Mouse (Mus musculus) heart, adult 18-20 months (tissue): ENCODE data around the gene Ksr2. TPM values are rescaled to one million over a fixed set of nuclear protein-coding genes. Genes with fewer than 3 reads are reported as not detected.

Experiments
- DNase-seq, 2 experiments: peaks; one replicate each; pipeline ENCODE4 v3.0.0; 2021 to 2022; ENCODE audit warnings: mixed read lengths in 1 of 2
- total RNA-seq, 2 experiments: library from RNA; stranded (reverse); gene quantifications; 2 replicates each; pipeline ENCODE4 v1.2.3; 2021

Gene Ksr2
- total RNA-seq, 2 experiments from 2014 or later, result 0.07 to 0.10 TPM

DNA sequence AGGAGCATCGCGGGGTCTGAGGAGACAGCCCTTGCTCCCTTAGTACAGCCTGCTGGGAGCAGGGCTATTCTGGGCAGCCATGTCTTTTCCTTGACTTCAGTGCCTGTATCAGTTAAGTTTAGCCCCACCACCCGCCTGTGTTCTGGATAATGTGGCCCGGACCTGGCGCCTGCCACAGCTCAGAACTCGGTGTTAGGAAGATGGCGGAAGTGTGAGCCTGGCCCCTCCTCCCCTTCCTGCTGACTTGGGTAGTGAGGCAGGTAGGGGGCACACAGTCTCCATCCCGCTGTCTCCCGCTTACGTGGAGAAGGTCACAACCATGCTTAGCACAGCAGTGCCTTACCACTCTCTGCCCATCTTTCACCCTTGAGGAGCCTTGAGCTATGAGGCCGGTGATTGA is 68.2 kb downstream of the Ksr2 start:
- DNase-seq, result no peak

DNA sequence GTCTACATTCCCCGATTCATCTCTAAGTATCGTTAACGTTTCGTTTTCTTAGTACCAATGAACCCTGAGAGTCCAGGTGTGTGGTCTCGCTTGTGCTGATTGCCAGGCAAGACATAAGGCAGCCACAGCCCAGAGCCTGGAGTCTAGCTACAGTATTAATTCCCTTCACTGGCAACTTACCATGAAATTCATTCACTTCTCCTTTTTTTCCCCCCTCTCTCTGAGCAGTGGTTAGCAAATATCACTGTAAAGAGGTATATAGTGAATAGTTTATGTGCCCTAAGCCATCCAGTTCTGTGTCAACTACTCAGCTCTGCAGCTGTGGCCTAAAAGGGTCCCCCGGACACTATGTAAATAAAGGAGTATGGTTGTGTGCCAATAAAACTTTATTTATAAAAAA is 71.6 kb downstream of the Ksr2 start:
- no peak for DNase-seq

DNA sequence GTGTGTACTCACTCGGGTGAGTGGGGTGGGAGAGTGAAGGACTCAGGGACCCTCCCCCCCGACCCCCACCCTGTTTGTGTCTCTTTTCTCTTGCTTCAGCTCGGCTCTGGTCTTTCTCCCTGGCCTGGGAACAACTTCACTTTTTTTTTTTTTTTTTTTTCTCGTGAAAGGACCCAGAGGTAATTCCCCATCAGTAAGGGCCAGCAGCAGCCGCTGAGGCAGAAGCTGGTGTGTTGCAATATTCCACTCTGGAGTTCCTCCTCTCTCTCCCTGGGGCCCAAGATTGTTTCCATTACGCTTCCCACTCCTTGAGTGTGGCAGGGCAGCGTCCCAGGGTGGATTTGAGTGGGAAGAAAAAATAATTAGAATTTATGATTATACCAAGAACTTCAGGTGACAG is 72.3 kb downstream of the Ksr2 start:
- DNase-seq, result no peak

DNA sequence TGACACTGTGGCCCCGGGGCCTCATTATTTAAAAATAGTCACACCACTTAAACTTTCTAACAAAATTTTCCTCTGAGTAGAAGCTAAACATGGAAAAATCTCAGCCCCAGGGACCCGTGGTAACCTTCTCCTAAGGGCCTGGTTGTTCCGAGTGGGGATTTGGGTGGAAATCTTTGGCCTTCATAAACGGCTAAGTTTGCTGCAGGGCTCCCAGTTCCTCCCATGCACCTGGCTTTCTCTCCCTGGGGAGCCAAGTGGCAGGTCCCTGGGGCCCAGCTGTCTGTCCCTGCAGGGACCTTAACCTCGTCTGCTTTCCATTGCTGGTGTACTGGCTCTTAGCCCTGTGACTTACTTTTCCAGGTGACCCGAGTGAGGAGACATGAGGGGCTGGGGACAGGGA is 74.4 kb downstream of the Ksr2 start:
- no peak for DNase-seq

GRCm38 (mm10) chr5:117488670-117489325 is 75.0 kb downstream of the Ksr2 start:
- DNase-seq, result no peak

GRCm38 (mm10) chr5:117492933-117493863 is 79.4 kb downstream of the Ksr2 start:
- no peak for DNase-seq

GRCm38 (mm10) chr5:117493947-117494346 is 80.1 kb downstream of the Ksr2 start:
- peak; percentile 21 to 61 for DNase-seq

DNA sequence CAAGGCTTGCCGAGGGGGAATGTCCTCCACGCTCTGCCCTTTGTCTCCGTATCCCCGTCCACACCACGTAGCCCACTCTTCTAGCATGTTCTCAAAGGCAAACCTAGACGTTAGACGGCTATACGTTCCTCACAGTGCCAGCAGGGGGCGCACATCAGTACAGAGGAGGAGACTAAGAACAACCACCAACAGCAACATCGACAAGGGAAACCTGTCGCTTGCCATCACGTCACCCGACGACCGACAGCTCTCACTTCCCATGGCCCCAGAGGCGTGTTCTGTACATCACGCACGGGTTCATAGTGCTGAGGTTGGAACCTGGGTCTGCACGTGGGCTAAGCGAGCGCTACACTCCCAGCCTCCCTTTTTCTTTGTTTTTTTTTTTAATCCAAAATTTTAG is 83.3 kb downstream of the Ksr2 start:
- peak in 1 of 2 experiments; percentile 19 for DNase-seq

DNA sequence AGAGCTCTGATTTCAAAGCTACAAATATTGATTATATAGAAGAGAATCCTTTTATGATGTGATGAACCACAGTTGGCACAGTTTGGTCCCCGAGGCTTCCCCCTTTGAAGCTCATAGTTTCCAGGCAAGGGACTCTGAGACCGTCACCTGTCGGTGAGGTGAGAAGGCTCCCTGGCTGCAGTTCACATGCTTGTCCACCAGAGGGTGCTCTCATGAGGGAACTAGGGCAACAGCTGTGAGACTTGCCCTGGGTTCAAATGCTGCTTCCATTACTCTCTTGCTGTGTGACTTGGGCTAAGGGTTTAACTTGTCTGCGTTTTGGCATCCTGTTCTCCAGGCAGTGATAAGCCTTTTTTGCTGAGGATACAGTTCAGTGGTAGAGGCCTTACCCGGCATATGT is 88.8 kb downstream of the Ksr2 start:
- peak in 1 of 2 experiments; percentile 15 for DNase-seq

DNA sequence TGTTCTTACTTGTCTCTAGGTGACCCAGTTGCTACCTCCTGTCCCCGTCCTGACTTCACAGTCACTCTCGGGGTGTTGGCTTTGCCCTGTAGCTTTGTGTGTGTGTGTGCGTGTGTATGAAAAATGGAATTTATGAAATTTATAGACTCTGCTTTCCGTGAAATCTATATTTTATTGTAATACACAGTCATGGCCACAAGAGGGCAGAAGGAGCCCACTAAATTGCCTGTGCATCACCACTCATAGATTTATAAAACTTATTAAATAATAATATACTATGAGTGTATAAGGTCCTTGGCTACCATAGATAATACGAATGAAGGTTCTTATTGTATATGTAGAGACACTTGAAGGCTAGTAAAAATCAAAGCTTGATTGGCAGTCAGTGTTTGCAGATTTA is 90.6 kb downstream of the Ksr2 start:
- DNase-seq, result peak in 1 of 2 experiments; percentile 3

DNA sequence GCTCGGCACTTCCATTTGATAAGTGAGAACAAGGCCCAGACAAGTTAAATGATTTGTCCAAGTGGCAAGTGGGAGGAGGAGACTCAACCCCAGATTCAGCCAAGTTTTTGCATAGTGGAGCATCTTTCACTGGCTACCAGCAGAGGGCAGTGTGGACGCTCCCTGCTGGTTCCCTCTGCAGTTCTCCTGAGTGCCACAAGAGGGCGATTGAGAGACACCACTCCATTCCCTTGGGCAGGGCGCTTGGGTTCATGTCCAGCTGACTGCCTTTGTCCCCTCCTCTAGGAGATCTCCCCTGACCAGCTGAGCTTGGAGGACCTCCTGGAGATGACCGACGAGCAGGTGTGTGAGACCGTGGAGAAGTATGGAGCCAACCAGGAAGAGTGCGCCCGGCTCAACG is 91.4 kb downstream of the Ksr2 start:
- DNase-seq, result peak; percentile 27 to 62

- DNase-seq, result no peak
Measured at GRCm38 (mm10) chr5:117505769-117506168, 92.0 kb downstream of the Ksr2 start.

DNA sequence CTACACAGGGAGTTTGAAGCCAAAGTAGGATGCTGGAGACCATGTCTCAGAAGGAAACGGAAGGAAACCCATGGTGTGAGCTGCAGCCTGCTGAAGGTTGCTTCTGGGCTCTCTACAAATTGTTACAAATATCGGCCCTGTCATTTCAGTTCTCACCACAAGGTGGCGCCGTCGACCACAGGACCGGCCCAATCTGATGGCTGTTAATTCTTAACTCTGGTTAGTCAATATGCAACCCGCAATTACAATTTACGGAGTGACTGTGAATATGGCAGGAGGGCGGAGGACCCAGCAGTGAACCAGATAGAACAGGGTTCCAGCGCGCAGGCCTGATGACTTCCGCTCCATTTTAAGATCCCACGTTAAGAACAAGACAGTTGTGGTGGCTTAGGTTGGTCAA is 92.6 kb downstream of the Ksr2 start:
- peak in 1 of 2 experiments; percentile 68 for DNase-seq

- peak in 1 of 2 experiments; percentile 32 for DNase-seq
Measured at GRCm38 (mm10) chr5:117509511-117510375, 95.9 kb downstream of the Ksr2 start.

DNA sequence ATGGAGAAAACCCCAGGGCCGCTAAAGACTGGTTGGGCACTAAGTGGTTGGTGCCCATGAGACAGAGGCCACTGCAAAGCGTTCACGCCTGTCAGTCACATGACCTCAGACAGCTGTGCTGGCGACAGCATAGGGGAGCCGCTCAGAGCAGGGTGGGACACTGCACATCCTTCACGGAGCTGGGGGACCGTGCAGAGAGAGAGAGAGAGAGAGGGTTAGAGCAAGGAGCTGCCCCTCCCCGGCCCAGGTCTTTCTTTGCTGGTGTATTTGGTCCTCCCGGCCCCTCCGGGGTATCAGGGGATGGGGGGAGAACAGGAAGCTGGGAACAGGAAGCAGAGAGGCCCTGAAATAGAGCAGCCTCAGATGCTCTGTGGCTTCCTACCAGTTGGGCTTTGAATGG is 97.1 kb downstream of the Ksr2 start:
- no peak for DNase-seq

GRCm38 (mm10) chr5:117515396-117515795 is 101.6 kb downstream of the Ksr2 start:
- DNase-seq, result no peak

DNA sequence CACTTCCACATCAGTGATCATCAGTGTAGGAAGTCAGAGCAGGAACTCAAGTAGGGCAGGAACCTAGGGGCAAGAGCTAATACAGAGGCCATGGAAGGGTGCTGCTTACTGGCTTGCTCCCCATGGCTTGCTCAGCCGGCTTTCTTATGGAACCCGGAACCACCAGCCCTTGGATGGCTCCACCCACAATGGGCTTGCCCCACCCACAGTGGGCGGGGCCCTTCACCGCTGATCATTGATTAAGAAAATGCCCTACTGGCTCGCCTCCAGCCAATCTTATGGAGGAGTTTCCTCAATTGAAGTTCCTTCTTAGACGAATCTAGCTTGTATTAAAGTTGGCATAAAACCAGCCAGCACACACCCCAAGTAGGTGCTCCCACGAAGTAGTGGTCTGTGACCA is 102.1 kb downstream of the Ksr2 start:
- no peak for DNase-seq

- peak in 1 of 2 experiments; percentile 67 for DNase-seq
Measured at GRCm38 (mm10) chr5:117516597-117516996, 102.8 kb downstream of the Ksr2 start.

GRCm38 (mm10) chr5:117519858-117520495 is 106.2 kb downstream of the Ksr2 start:
- no peak for DNase-seq

GRCm38 (mm10) chr5:117521156-117521555 is 107.4 kb downstream of the Ksr2 start:
- DNase-seq, result no peak

GRCm38 (mm10) chr5:117521701-117522100 is 107.9 kb downstream of the Ksr2 start:
- no peak for DNase-seq

- no peak for DNase-seq
Measured at GRCm38 (mm10) chr5:117522471-117522870, 108.7 kb downstream of the Ksr2 start.
